Mouse (Mus musculus): ENCODE measurements around the gene Plxna4. TPM values are rescaled to one million over a fixed set of nuclear protein-coding genes. Genes with fewer than 3 reads are reported as not detected.

Gene Plxna4
- polyA plus RNA-seq, 1 experiment from 2014 or later: 15.9 TPM

GRCm38 (mm10) chr6:32325851-32326250 lies 262.1 kb downstream of the Plxna4 start:
- Histone ChIP-seq H3K27ac (no peak overlapping the region), H3K4me3 (no peak overlapping the region), H3K27me3 (no peaks in the 10 kb centered on the region), H3K4me2 (no peak overlapping the region), H3K36me3 (no peaks in the 10 kb centered on the region), H3K9ac (no peak overlapping the region), H3K9me3 (no peaks in the 10 kb centered on the region), H3K4me1 (replicated peaks) (peaks cover 40% of the 10 kb centered on the region)
- ATAC-seq (ENCODE audit: low FRiP score): no peak
- WGBS: 82% methylated on average over 7 of the region's 7 CpGs

GRCm38 (mm10) chr6:32321187-32321586 lies 266.8 kb downstream of the Plxna4 start:
- WGBS: 62% methylated on average over 3 of the region's 3 CpGs
- H3K27ac ChIP-seq: no peak overlapping the region
- no peaks in the 10 kb centered on the region for H3K9me3 ChIP-seq
- peaks cover 14% of the 10 kb centered on the region for H3K4me1 ChIP-seq (replicated peaks)
- ATAC-seq (ENCODE audit: low FRiP score): no peak
- H3K9ac ChIP-seq: no peak overlapping the region
- no peaks in the 10 kb centered on the region for H3K27me3 ChIP-seq
- H3K4me2 ChIP-seq: no peak overlapping the region
- no peak overlapping the region for H3K4me3 ChIP-seq
- H3K36me3 ChIP-seq: no peaks in the 10 kb centered on the region

- Histone ChIP-seq H3K9me3 (no peaks in the 10 kb centered on the region), H3K27ac (no peak overlapping the region), H3K4me1 (replicated peaks) (peaks cover 18% of the 10 kb centered on the region), H3K9ac (no peak overlapping the region), H3K4me2 (no peak overlapping the region), H3K4me3 (no peak overlapping the region), H3K36me3 (no peaks in the 10 kb centered on the region), H3K27me3 (no peaks in the 10 kb centered on the region)
- WGBS: 49% methylated on average over 3 of the region's 3 CpGs
- no peak for ATAC-seq (ENCODE audit: low FRiP score)
These were observed 267.7 kb downstream of the Plxna4 start for GRCm38 (mm10) chr6:32320254-32320653.

- H3K27ac ChIP-seq: no peak overlapping the region
- ATAC-seq (ENCODE audit: low FRiP score): no peak
- no peak overlapping the region for H3K9ac ChIP-seq
- no peaks in the 10 kb centered on the region for H3K9me3 ChIP-seq
- H3K27me3 ChIP-seq: no peaks in the 10 kb centered on the region
- WGBS: 75% methylated on average over 8 of the region's 8 CpGs
- no peaks in the 10 kb centered on the region for H3K36me3 ChIP-seq
- H3K4me1 ChIP-seq (replicated peaks): peaks cover 29% of the 10 kb centered on the region
- no peak overlapping the region for H3K4me2 ChIP-seq
- no peak overlapping the region for H3K4me3 ChIP-seq
These were observed 270.5 kb downstream of the Plxna4 start for GRCm38 (mm10) chr6:32317470-32317869.

GRCm38 (mm10) chr6:32315011-32315450 lies 273.0 kb downstream of the Plxna4 start:
- Histone ChIP-seq H3K36me3 (no peaks in the 10 kb centered on the region), H3K9me3 (no peaks in the 10 kb centered on the region), H3K9ac (no peak overlapping the region), H3K27me3 (no peaks in the 10 kb centered on the region), H3K4me1 (replicated peaks) (peaks cover 29% of the 10 kb centered on the region), H3K4me2 (no peak overlapping the region), H3K27ac (peak overlapping the region; percentile 79), H3K4me3 (no peak overlapping the region)
- peak; percentile 43; the same call in 1 of the 2 replicates for ATAC-seq (ENCODE audit: low FRiP score)
- WGBS: 24% methylated on average over 6 of the region's 6 CpGs

GRCm38 (mm10) chr6:32309147-32309546 lies 278.8 kb downstream of the Plxna4 start:
- no peak overlapping the region for H3K27ac ChIP-seq
- no peaks in the 10 kb centered on the region for H3K9me3 ChIP-seq
- 0 out of 2 replicates have a peak, but pooled peaks cover 4% of the 10 kb centered on the region for H3K36me3 ChIP-seq
- no peak overlapping the region for H3K4me3 ChIP-seq
- no peak overlapping the region for H3K9ac ChIP-seq
- H3K27me3 ChIP-seq: no peaks in the 10 kb centered on the region
- H3K4me2 ChIP-seq: no peak overlapping the region
- no peak for ATAC-seq (ENCODE audit: low FRiP score)
- WGBS: 82% methylated on average over 4 of the region's 4 CpGs
- H3K4me1 ChIP-seq (replicated peaks): no peaks in the 10 kb centered on the region

GRCm38 (mm10) chr6:32300611-32301010 lies 287.4 kb downstream of the Plxna4 start:
- H3K4me3 ChIP-seq: no peak overlapping the region
- no peaks in the 10 kb centered on the region for H3K4me1 ChIP-seq (replicated peaks)
- no peak overlapping the region for H3K4me2 ChIP-seq
- no peaks in the 10 kb centered on the region for H3K27me3 ChIP-seq
- no peak for ATAC-seq (ENCODE audit: low FRiP score)
- no peaks in the 10 kb centered on the region for H3K9me3 ChIP-seq
- no peaks in the 10 kb centered on the region for H3K36me3 ChIP-seq
- 67% methylated on average over 2 of the region's 2 CpGs for WGBS
- H3K27ac ChIP-seq: no peak overlapping the region
- no peak overlapping the region for H3K9ac ChIP-seq

GRCm38 (mm10) chr6:32281457-32281856 lies 306.5 kb downstream of the Plxna4 start:
- Histone ChIP-seq H3K27me3 (no peaks in the 10 kb centered on the region), H3K27ac (no peak overlapping the region), H3K9ac (no peak overlapping the region), H3K4me2 (no peak overlapping the region), H3K4me1 (replicated peaks) (peaks cover 17% of the 10 kb centered on the region), H3K36me3 (no peaks in the 10 kb centered on the region), H3K9me3 (no peaks in the 10 kb centered on the region), H3K4me3 (no peak overlapping the region)
- no peak for ATAC-seq (ENCODE audit: low FRiP score)

GRCm38 (mm10) chr6:32280728-32281127 lies 307.3 kb downstream of the Plxna4 start:
- 22% methylated on average over 2 of the region's 2 CpGs for WGBS
- no peak for ATAC-seq (ENCODE audit: low FRiP score)
- no peaks in the 10 kb centered on the region for H3K27me3 ChIP-seq
- H3K4me3 ChIP-seq: no peak overlapping the region
- H3K36me3 ChIP-seq: no peaks in the 10 kb centered on the region
- peaks cover 17% of the 10 kb centered on the region for H3K4me1 ChIP-seq (replicated peaks)
- H3K27ac ChIP-seq: no peak overlapping the region
- H3K4me2 ChIP-seq: no peak overlapping the region
- H3K9me3 ChIP-seq: no peaks in the 10 kb centered on the region
- H3K9ac ChIP-seq: no peak overlapping the region

- H3K4me1 ChIP-seq (replicated peaks): peaks cover 21% of the 10 kb centered on the region
- 62% methylated on average over 4 of the region's 4 CpGs for WGBS
- H3K4me3 ChIP-seq: no peak overlapping the region
- no peak overlapping the region for H3K27ac ChIP-seq
- no peaks in the 10 kb centered on the region for H3K36me3 ChIP-seq
- no peak overlapping the region for H3K9ac ChIP-seq
- H3K9me3 ChIP-seq: no peaks in the 10 kb centered on the region
- H3K4me2 ChIP-seq: no peak overlapping the region
- no peaks in the 10 kb centered on the region for H3K27me3 ChIP-seq
- ATAC-seq (ENCODE audit: low FRiP score): no peak
These were observed 316.5 kb downstream of the Plxna4 start for GRCm38 (mm10) chr6:32271463-32271862.

GRCm38 (mm10) chr6:32266085-32266484 lies 321.9 kb downstream of the Plxna4 start:
- Histone ChIP-seq H3K4me3 (no peak overlapping the region), H3K27me3 (no peaks in the 10 kb centered on the region), H3K9ac (no peak overlapping the region), H3K9me3 (no peaks in the 10 kb centered on the region), H3K4me1 (replicated peaks) (peaks cover 15% of the 10 kb centered on the region), H3K4me2 (no peak overlapping the region), H3K36me3 (no peaks in the 10 kb centered on the region), H3K27ac (no peak overlapping the region)
- ATAC-seq (ENCODE audit: low FRiP score): no peak
- WGBS: 93% methylated on average over 7 of the region's 7 CpGs

- Histone ChIP-seq H3K9ac (no peak overlapping the region; the same call in 1 of the 2 replicates), H3K36me3 (no peaks in the 10 kb centered on the region), H3K4me1 (replicated peaks) (peaks cover 33% of the 10 kb centered on the region), H3K27me3 (no peaks in the 10 kb centered on the region), H3K4me2 (no peak overlapping the region), H3K4me3 (no peak overlapping the region), H3K27ac (peak overlapping the region; percentile 65), H3K9me3 (no peaks in the 10 kb centered on the region)
- 15% methylated on average over 3 of the region's 3 CpGs for WGBS
- peak; percentile 76 for ATAC-seq (ENCODE audit: low FRiP score)
These were observed 326.7 kb downstream of the Plxna4 start for GRCm38 (mm10) chr6:32261339-32261738.

- Histone ChIP-seq H3K4me2 (no peak overlapping the region), H3K9me3 (no peaks in the 10 kb centered on the region), H3K4me3 (no peak overlapping the region), H3K36me3 (no peaks in the 10 kb centered on the region), H3K4me1 (replicated peaks) (peaks cover 38% of the 10 kb centered on the region), H3K27ac (peak overlapping the region; percentile 67), H3K27me3 (no peaks in the 10 kb centered on the region), H3K9ac (no peak overlapping the region)
- peak; percentile 54; the same call in 1 of the 2 replicates for ATAC-seq (ENCODE audit: low FRiP score)
- 56% methylated on average over 5 of the region's 5 CpGs for WGBS
These were observed 327.7 kb downstream of the Plxna4 start for GRCm38 (mm10) chr6:32260341-32260740.
